Mouse (Mus musculus): Measurements from ENCODE around the gene Farp1. TPM values are rescaled to one million over a fixed set of nuclear protein-coding genes. Genes with fewer than 3 reads are reported as not detected.

The Farp1 gene
- polyA plus RNA-seq, 1 experiment from 2014 or later: 42.8 TPM

GRCm38 (mm10) chr14:121164866-121165265 lies 129.9 kb downstream of the Farp1 start:
- no peak overlapping the region for H3K27ac ChIP-seq (replicated peaks; ENCODE audit: low read depth, low read length)
- H3K4me3 ChIP-seq (replicated peaks; ENCODE audit: low read depth, low read length): no peak overlapping the region
- no peaks in the 10 kb centered on the region for H3K27me3 ChIP-seq (ENCODE audit: control insufficient read depth, insufficient read depth, low read length)
- H3K9ac ChIP-seq (replicated peaks; ENCODE audit: low read length): no peak overlapping the region
- no peaks in the 10 kb centered on the region for H3K36me3 ChIP-seq (ENCODE audit: control insufficient read depth, insufficient read depth, low read length)
- WGBS: 95% methylated on average over 1 of the region's 1 CpGs
- H3K9me3 ChIP-seq (ENCODE audit: control insufficient read depth, low read length): no peaks in the 10 kb centered on the region
- H3K4me2 ChIP-seq (ENCODE audit: low read length): no peak overlapping the region
- no peaks in the 10 kb centered on the region for H3K4me1 ChIP-seq (ENCODE audit: control insufficient read depth, insufficient read depth, low read length)
- DNase-seq (no peak), ATAC-seq (ENCODE audit: low FRiP score, low TSS enrichment) (no peak)

- H3K9ac ChIP-seq (replicated peaks; ENCODE audit: low read length): no peak overlapping the region
- 61% methylated on average over 6 of the region's 6 CpGs for WGBS
- no peaks in the 10 kb centered on the region for H3K9me3 ChIP-seq (ENCODE audit: control insufficient read depth, low read length)
- ATAC-seq (ENCODE audit: low FRiP score, low TSS enrichment) (no peak), DNase-seq (no peak)
- H3K4me2 ChIP-seq (ENCODE audit: low read length): no peak overlapping the region
- no peaks in the 10 kb centered on the region for H3K36me3 ChIP-seq (ENCODE audit: control insufficient read depth, insufficient read depth, low read length)
- H3K27me3 ChIP-seq (ENCODE audit: control insufficient read depth, insufficient read depth, low read length): no peaks in the 10 kb centered on the region
- H3K4me1 ChIP-seq (ENCODE audit: control insufficient read depth, insufficient read depth, low read length): no peaks in the 10 kb centered on the region
- no peak overlapping the region for H3K27ac ChIP-seq (replicated peaks; ENCODE audit: low read depth, low read length)
- no peak overlapping the region for H3K4me3 ChIP-seq (replicated peaks; ENCODE audit: low read depth, low read length)
Measured at GRCm38 (mm10) chr14:121165408-121166037, 130.5 kb downstream of the Farp1 start.

GRCm38 (mm10) chr14:121166038-121166436 lies 131.0 kb downstream of the Farp1 start:
- Histone ChIP-seq H3K4me1 (ENCODE audit: control insufficient read depth, insufficient read depth, low read length) (no peaks in the 10 kb centered on the region), H3K4me2 (ENCODE audit: low read length) (no peak overlapping the region), H3K4me3 (replicated peaks; ENCODE audit: low read depth, low read length) (no peak overlapping the region), H3K9me3 (ENCODE audit: control insufficient read depth, low read length) (no peaks in the 10 kb centered on the region), H3K27ac (replicated peaks; ENCODE audit: low read depth, low read length) (no peak overlapping the region), H3K36me3 (ENCODE audit: control insufficient read depth, insufficient read depth, low read length) (no peaks in the 10 kb centered on the region), H3K9ac (replicated peaks; ENCODE audit: low read length) (no peak overlapping the region), H3K27me3 (ENCODE audit: control insufficient read depth, insufficient read depth, low read length) (no peaks in the 10 kb centered on the region)
- ATAC-seq (ENCODE audit: low FRiP score, low TSS enrichment) (no peak), DNase-seq (no peak)
- 75% methylated on average over 7 of the region's 7 CpGs for WGBS

DNA sequence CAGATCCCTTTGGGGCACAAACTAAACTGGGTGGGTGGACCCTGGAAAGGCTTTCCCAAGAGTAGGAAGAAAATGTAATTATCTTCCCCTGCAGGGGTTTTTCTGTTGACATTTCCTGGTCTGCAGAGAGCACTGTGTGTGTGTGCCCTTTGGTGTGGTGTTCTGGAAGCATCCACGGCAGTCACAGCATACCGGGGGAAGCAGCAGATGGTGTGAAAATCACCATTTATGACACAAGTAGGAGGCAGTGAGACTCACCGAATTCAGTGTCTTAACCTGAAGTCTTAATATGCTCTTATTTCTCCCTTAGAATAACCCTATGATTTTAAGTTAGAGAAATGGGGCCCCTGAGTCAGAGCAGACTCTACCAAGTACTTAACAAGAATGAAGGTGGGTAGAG lies 133.7 kb downstream of the Farp1 start:
- no peaks in the 10 kb centered on the region for H3K27me3 ChIP-seq (ENCODE audit: control insufficient read depth, insufficient read depth, low read length)
- H3K9ac ChIP-seq (replicated peaks; ENCODE audit: low read length): no peak overlapping the region
- no peaks in the 10 kb centered on the region for H3K9me3 ChIP-seq (ENCODE audit: control insufficient read depth, low read length)
- no peak overlapping the region for H3K27ac ChIP-seq (replicated peaks; ENCODE audit: low read depth, low read length)
- 92% methylated on average over 3 of the region's 3 CpGs for WGBS
- DNase-seq (no peak), ATAC-seq (ENCODE audit: low FRiP score, low TSS enrichment) (no peak)
- no peak overlapping the region for H3K4me3 ChIP-seq (replicated peaks; ENCODE audit: low read depth, low read length)
- no peaks in the 10 kb centered on the region for H3K36me3 ChIP-seq (ENCODE audit: control insufficient read depth, insufficient read depth, low read length)
- peaks cover 22% of the 10 kb centered on the region for H3K4me1 ChIP-seq (ENCODE audit: control insufficient read depth, insufficient read depth, low read length)
- H3K4me2 ChIP-seq (ENCODE audit: low read length): no peak overlapping the region

DNA sequence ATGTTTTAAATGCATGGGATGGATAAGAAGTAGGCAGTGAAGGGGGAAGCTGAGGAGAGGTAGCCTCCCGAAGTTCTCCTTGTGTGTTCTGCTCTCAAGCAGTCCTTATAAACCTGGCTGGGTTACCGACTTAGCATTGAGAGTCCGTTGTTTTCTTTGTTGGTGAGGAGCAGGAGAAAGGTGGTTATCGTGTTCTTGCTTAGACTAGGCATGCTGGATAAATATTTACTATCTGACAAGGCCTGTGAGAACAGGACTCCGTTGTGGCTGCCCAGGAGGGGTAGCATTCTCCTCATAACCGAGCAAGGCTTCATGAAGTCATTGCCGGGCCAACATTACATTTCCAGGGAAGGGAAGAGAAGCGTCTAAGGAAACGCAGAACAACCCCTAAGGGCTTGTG lies 135.3 kb downstream of the Farp1 start:
- WGBS: 88% methylated on average over 9 of the region's 9 CpGs
- H3K4me1 ChIP-seq (ENCODE audit: control insufficient read depth, insufficient read depth, low read length): peaks cover 22% of the 10 kb centered on the region
- H3K4me2 ChIP-seq (ENCODE audit: low read length): no peak overlapping the region
- no peak overlapping the region for H3K4me3 ChIP-seq (replicated peaks; ENCODE audit: low read depth, low read length)
- no peaks in the 10 kb centered on the region for H3K27me3 ChIP-seq (ENCODE audit: control insufficient read depth, insufficient read depth, low read length)
- no peak for DNase-seq
- no peak overlapping the region for H3K9ac ChIP-seq (replicated peaks; ENCODE audit: low read length)
- H3K27ac ChIP-seq (replicated peaks; ENCODE audit: low read depth, low read length): no peak overlapping the region
- ATAC-seq (ENCODE audit: low FRiP score, low TSS enrichment): no peak
- H3K9me3 ChIP-seq (ENCODE audit: control insufficient read depth, low read length): no peaks in the 10 kb centered on the region
- H3K36me3 ChIP-seq (ENCODE audit: control insufficient read depth, insufficient read depth, low read length): no peaks in the 10 kb centered on the region

GRCm38 (mm10) chr14:121172065-121173036 lies 137.4 kb downstream of the Farp1 start:
- H3K4me2 ChIP-seq (ENCODE audit: low read length): peak overlapping the region; percentile 41
- peaks cover 22% of the 10 kb centered on the region for H3K4me1 ChIP-seq (ENCODE audit: control insufficient read depth, insufficient read depth, low read length)
- 0 out of 2 replicates have a peak overlapping the region, but pooled peaks have one; percentile 5 for H3K4me3 ChIP-seq (replicated peaks; ENCODE audit: low read depth, low read length)
- no peaks in the 10 kb centered on the region for H3K36me3 ChIP-seq (ENCODE audit: control insufficient read depth, insufficient read depth, low read length)
- peak overlapping the region; percentile 77 for H3K27ac ChIP-seq (replicated peaks; ENCODE audit: low read depth, low read length)
- peak; percentile 76 for ATAC-seq (ENCODE audit: low FRiP score, low TSS enrichment)
- peak; percentile 74 for DNase-seq
- 38% methylated on average over 19 of the region's 19 CpGs for WGBS
- H3K27me3 ChIP-seq (ENCODE audit: control insufficient read depth, insufficient read depth, low read length): no peaks in the 10 kb centered on the region
- H3K9ac ChIP-seq (replicated peaks; ENCODE audit: low read length): peak overlapping the region; percentile 31
- H3K9me3 ChIP-seq (ENCODE audit: control insufficient read depth, low read length): no peaks in the 10 kb centered on the region

GRCm38 (mm10) chr14:121175385-121175784 lies 140.4 kb downstream of the Farp1 start:
- Histone ChIP-seq H3K9ac (replicated peaks; ENCODE audit: low read length) (no peak overlapping the region), H3K27ac (replicated peaks; ENCODE audit: low read depth, low read length) (no peak overlapping the region), H3K4me3 (replicated peaks; ENCODE audit: low read depth, low read length) (no peak overlapping the region), H3K27me3 (ENCODE audit: control insufficient read depth, insufficient read depth, low read length) (no peaks in the 10 kb centered on the region), H3K4me2 (ENCODE audit: low read length) (no peak overlapping the region), H3K9me3 (ENCODE audit: control insufficient read depth, low read length) (no peaks in the 10 kb centered on the region), H3K36me3 (ENCODE audit: control insufficient read depth, insufficient read depth, low read length) (no peaks in the 10 kb centered on the region), H3K4me1 (ENCODE audit: control insufficient read depth, insufficient read depth, low read length) (peaks cover 22% of the 10 kb centered on the region)
- DNase-seq (no peak), ATAC-seq (ENCODE audit: low FRiP score, low TSS enrichment) (no peak)
- WGBS: 94% methylated on average over 9 of the region's 9 CpGs

DNA sequence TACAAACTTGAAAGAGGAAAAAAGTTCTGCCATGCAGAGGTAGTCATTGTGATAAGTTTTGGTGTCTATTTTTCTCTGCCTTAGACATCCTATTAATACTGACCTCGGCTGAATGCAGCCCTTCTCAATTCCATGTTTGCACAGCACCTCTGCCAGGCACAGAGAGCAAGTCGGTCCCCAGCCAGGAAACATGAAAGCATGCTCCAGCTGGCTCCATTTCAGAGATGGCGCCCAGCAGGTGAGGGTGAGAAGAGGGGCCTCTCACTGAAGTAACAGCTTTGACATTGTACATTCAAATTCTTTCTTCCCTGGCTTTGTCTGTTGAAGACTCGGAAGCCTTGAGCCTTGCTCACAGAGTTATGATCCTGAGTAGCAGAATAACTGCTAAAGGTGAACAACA lies 140.9 kb downstream of the Farp1 start:
- no peaks in the 10 kb centered on the region for H3K27me3 ChIP-seq (ENCODE audit: control insufficient read depth, insufficient read depth, low read length)
- 76% methylated on average over 4 of the region's 4 CpGs for WGBS
- H3K9ac ChIP-seq (replicated peaks; ENCODE audit: low read length): no peak overlapping the region
- no peak for ATAC-seq (ENCODE audit: low FRiP score, low TSS enrichment)
- H3K4me3 ChIP-seq (replicated peaks; ENCODE audit: low read depth, low read length): no peak overlapping the region
- no peak for DNase-seq
- no peaks in the 10 kb centered on the region for H3K36me3 ChIP-seq (ENCODE audit: control insufficient read depth, insufficient read depth, low read length)
- no peak overlapping the region for H3K4me2 ChIP-seq (ENCODE audit: low read length)
- H3K4me1 ChIP-seq (ENCODE audit: control insufficient read depth, insufficient read depth, low read length): peaks cover 22% of the 10 kb centered on the region
- H3K9me3 ChIP-seq (ENCODE audit: control insufficient read depth, low read length): no peaks in the 10 kb centered on the region
- no peak overlapping the region for H3K27ac ChIP-seq (replicated peaks; ENCODE audit: low read depth, low read length)
